Mouse (Mus musculus): Measurements from ENCODE around the gene Hcn2. TPM values are rescaled to one million over a fixed set of nuclear protein-coding genes. Genes with fewer than 3 reads are reported as not detected.

Gene Hcn2
- polyA plus RNA-seq, 1 experiment from 2014 or later: 0.28 TPM

DNA sequence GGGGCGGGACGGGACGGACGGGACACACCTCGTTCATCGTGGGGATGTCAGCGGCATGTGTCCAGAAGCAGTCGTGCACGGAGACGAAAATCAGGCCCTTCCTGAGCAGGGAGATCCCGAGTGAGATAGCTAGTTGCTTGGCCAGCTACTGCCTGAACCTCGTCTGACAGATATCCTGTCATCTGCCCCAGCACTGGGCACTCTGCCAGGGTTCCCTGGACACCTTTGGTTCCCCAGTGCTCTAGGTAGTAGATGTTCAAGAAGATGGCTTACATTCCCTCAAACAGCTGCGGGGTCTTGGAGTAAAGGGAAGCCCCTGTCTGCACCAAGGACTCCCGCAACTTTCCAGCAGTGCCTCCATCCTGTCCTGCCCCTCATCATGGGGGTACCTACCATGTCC lies 20.3 kb downstream of the Hcn2 start:
- ATAC-seq (ENCODE audit: low FRiP score, low TSS enrichment) (no peak), DNase-seq (ENCODE audit: low spot score) (no peak)
- Histone ChIP-seq H3K9me3 (ENCODE audit: control insufficient read depth, low read length) (no peaks in the 10 kb centered on the region; the same call in 1 of the 2 replicates), H3K9ac (ENCODE audit: low read length) (no peak overlapping the region), H3K27ac (replicated peaks) (no peak overlapping the region), H3K36me3 (ENCODE audit: control insufficient read depth, insufficient read depth, low read length) (peaks cover 49% of the 10 kb centered on the region), H3K4me1 (replicated peaks; ENCODE audit: control insufficient read depth, insufficient read depth) (no peaks in the 10 kb centered on the region), H3K27me3 (ENCODE audit: control insufficient read depth, insufficient read depth, low read length) (no peaks in the 10 kb centered on the region), H3K4me3 (ENCODE audit: low read depth, low read length) (no peak overlapping the region), H3K4me2 (replicated peaks; ENCODE audit: low read depth) (no peak overlapping the region)
- 86% methylated on average over 14 of the region's 14 CpGs for WGBS
- no peak for TF ChIP-seq EP300 (optimal IDR thresholded peaks at IDR 0.05)
- TF ChIP-seq CTCF (IDR thresholded peaks at IDR 0.05; ENCODE audit: low read depth): no peak

DNA sequence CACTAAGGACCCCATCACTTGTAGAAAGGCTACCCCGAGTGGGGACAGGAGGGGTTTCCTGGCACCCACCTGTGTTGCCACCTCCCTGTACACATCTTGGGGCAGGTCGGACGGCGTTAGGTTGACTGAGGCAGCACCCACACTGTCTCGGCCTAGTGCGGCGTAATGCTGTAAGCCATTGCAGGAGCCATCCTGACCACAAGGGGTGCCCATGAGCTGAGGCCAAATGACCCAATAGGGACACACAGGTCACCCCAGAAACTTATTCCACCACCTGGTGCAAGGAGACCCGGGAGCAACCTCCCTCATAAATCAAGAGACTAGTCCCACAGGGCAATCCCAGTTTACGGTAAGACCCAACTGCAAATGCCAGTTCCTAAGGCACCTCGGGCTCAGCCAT lies 21.8 kb downstream of the Hcn2 start:
- Histone ChIP-seq H3K36me3 (ENCODE audit: control insufficient read depth, insufficient read depth, low read length) (peaks cover 49% of the 10 kb centered on the region), H3K4me2 (replicated peaks; ENCODE audit: low read depth) (no peak overlapping the region), H3K9ac (ENCODE audit: low read length) (no peak overlapping the region), H3K27me3 (ENCODE audit: control insufficient read depth, insufficient read depth, low read length) (no peaks in the 10 kb centered on the region), H3K4me1 (replicated peaks; ENCODE audit: control insufficient read depth, insufficient read depth) (no peaks in the 10 kb centered on the region), H3K9me3 (ENCODE audit: control insufficient read depth, low read length) (no peaks in the 10 kb centered on the region; the same call in 1 of the 2 replicates), H3K27ac (replicated peaks) (no peak overlapping the region), H3K4me3 (ENCODE audit: low read depth, low read length) (no peak overlapping the region)
- WGBS: 93% methylated on average over 10 of the region's 10 CpGs
- DNase-seq (ENCODE audit: low spot score) (peak; percentile 41), ATAC-seq (ENCODE audit: low FRiP score, low TSS enrichment) (no peak)
- TF ChIP-seq CTCF (IDR thresholded peaks at IDR 0.05; ENCODE audit: low read depth) (peak; percentile 63), EP300 (optimal IDR thresholded peaks at IDR 0.05) (no peak)

DNA sequence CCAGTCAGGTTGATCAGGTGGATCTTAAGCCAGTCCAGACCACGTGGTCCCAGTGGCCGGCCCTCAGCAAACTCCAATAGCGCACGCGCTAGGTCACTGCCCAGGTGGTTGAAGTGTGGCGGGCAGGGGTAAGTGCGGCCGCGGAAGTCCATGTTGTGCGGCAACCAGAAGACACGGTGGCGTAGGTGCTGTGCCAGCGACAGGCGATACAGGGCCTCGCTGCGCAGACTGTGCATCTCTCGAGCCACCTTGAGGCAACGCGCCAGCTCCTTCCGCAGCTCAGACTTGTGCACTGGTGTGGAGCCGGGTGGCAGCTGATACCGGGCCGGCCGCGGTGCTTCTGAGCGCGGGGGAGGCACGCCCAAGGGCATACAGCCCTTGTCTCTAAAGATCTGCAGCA lies 22.8 kb downstream of the Hcn2 start:
- ATAC-seq (ENCODE audit: low FRiP score, low TSS enrichment): no peak
- no peak overlapping the region for H3K9ac ChIP-seq (ENCODE audit: low read length)
- no peaks in the 10 kb centered on the region for H3K27me3 ChIP-seq (ENCODE audit: control insufficient read depth, insufficient read depth, low read length)
- 96% methylated on average over 28 of the region's 28 CpGs for WGBS
- H3K27ac ChIP-seq (replicated peaks): no peak overlapping the region
- TF ChIP-seq EP300 (optimal IDR thresholded peaks at IDR 0.05) (no peak), CTCF (IDR thresholded peaks at IDR 0.05; ENCODE audit: low read depth) (no peak)
- H3K4me3 ChIP-seq (ENCODE audit: low read depth, low read length): no peak overlapping the region
- no peak for DNase-seq (ENCODE audit: low spot score)
- H3K4me2 ChIP-seq (replicated peaks; ENCODE audit: low read depth): no peak overlapping the region
- H3K9me3 ChIP-seq (ENCODE audit: control insufficient read depth, low read length): no peaks in the 10 kb centered on the region; the same call in 1 of the 2 replicates
- no peaks in the 10 kb centered on the region for H3K4me1 ChIP-seq (replicated peaks; ENCODE audit: control insufficient read depth, insufficient read depth)
- peaks cover 47% of the 10 kb centered on the region for H3K36me3 ChIP-seq (ENCODE audit: control insufficient read depth, insufficient read depth, low read length)

DNA sequence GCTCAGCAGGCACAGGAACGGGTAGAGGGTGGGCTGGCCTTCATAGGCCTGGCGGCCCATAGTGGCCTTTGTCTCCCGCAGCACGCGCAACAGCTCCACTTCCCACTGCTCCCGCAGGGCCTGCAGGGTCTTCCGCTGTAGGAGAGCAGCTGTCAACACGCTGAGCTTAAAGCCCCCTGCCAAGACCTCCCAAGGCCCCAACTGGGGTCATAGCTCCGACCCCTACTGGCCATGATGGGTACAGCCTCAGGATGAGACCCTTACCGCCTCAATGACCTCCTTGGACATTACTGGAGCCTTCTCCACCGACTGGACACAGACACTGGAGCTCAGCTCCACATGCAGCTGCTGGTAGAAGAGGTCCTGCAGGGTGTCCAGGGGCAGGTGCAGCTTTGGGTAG lies 24.4 kb downstream of the Hcn2 start:
- TF ChIP-seq CTCF (IDR thresholded peaks at IDR 0.05; ENCODE audit: low read depth) (peak; percentile 26; the same call in 1 of the 2 replicates), EP300 (optimal IDR thresholded peaks at IDR 0.05) (no peak)
- DNase-seq (ENCODE audit: low spot score) (no peak), ATAC-seq (ENCODE audit: low FRiP score, low TSS enrichment) (no peak)
- H3K4me3 ChIP-seq (ENCODE audit: low read depth, low read length): no peak overlapping the region
- no peak overlapping the region for H3K27ac ChIP-seq (replicated peaks)
- no peaks in the 10 kb centered on the region for H3K27me3 ChIP-seq (ENCODE audit: control insufficient read depth, insufficient read depth, low read length)
- H3K9me3 ChIP-seq (ENCODE audit: control insufficient read depth, low read length): no peaks in the 10 kb centered on the region; the same call in 1 of the 2 replicates
- H3K4me2 ChIP-seq (replicated peaks; ENCODE audit: low read depth): no peak overlapping the region
- no peak overlapping the region for H3K9ac ChIP-seq (ENCODE audit: low read length)
- H3K4me1 ChIP-seq (replicated peaks; ENCODE audit: control insufficient read depth, insufficient read depth): peaks cover 3% of the 10 kb centered on the region
- peaks cover 48% of the 10 kb centered on the region for H3K36me3 ChIP-seq (ENCODE audit: control insufficient read depth, insufficient read depth, low read length)
- 79% methylated on average over 11 of the region's 11 CpGs for WGBS

DNA sequence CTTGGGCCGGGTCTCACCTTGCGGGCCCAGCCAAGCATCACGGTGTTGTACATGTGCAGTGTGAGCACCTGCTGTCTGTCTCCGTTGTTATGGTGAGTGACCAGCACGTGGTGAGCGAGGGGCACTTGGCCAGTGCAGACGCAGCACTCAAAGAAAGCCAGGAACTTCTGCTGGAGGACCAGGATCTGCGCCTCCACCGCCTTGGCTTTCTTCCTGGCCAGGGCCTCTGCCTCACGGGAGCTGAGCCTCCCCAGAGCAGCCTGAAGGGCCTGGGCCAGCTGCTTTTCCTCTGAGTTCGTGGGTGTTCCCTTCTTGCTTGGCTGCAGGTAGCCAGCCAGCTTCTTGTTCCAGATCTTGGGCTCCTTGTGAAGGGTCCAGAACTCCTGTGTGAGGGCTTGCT lies 26.7 kb downstream of the Hcn2 start:
- no peaks in the 10 kb centered on the region for H3K27me3 ChIP-seq (ENCODE audit: control insufficient read depth, insufficient read depth, low read length)
- DNase-seq (ENCODE audit: low spot score): no peak
- H3K27ac ChIP-seq (replicated peaks): no peak overlapping the region
- H3K4me3 ChIP-seq (ENCODE audit: low read depth, low read length): no peak overlapping the region
- ATAC-seq (ENCODE audit: low FRiP score, low TSS enrichment): no peak
- peaks cover 32% of the 10 kb centered on the region for H3K36me3 ChIP-seq (ENCODE audit: control insufficient read depth, insufficient read depth, low read length)
- H3K4me2 ChIP-seq (replicated peaks; ENCODE audit: low read depth): no peak overlapping the region
- no peak overlapping the region for H3K9ac ChIP-seq (ENCODE audit: low read length)
- WGBS: 85% methylated on average over 11 of the region's 11 CpGs
- peaks cover 3% of the 10 kb centered on the region for H3K4me1 ChIP-seq (replicated peaks; ENCODE audit: control insufficient read depth, insufficient read depth)
- no peaks in the 10 kb centered on the region; the same call in 1 of the 2 replicates for H3K9me3 ChIP-seq (ENCODE audit: control insufficient read depth, low read length)
- TF ChIP-seq CTCF (IDR thresholded peaks at IDR 0.05; ENCODE audit: low read depth) (no peak), EP300 (optimal IDR thresholded peaks at IDR 0.05) (no peak)

DNA sequence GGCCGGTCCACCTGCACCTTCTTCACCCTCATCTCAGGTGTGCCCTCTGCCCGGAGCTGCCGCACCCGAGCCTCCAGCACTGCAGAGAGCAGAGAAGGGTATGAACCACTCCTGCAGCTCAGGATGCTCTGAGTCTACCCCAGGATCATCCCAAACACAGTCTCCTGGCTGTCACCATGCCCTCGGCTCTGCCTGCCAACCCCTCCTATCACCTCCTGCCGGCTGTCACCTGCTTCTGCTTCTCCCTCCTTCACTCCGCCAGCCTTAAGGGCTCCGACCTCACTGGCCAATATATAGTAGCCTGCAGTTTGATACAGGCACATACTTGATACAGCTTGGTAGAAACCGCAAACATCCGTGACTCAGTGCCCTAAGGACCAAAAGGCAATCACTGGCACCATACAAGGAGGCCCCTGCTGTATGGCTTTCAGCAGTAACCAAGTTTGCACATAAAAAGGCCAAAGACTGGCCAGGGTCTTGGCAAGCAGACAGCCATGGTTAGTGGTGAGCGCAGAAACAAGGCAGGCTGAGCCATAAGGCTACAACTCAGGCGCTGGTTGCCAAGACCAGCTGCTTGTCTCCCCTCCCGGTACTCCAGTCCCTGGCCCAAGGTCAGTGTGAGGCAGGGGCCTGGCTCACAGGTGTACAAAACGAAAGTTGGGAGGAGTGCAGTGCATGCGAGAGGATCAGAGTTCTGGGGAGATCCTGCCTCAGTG lies 27.4 kb downstream of the Hcn2 start:
- peaks cover 27% of the 10 kb centered on the region for H3K36me3 ChIP-seq (ENCODE audit: control insufficient read depth, insufficient read depth, low read length)
- no peak overlapping the region for H3K9ac ChIP-seq (ENCODE audit: low read length)
- no peak for ATAC-seq (ENCODE audit: low FRiP score, low TSS enrichment)
- no peak overlapping the region for H3K27ac ChIP-seq (replicated peaks)
- no peaks in the 10 kb centered on the region for H3K27me3 ChIP-seq (ENCODE audit: control insufficient read depth, insufficient read depth, low read length)
- WGBS: 91% methylated on average over 15 of the region's 15 CpGs
- no peak overlapping the region for H3K4me3 ChIP-seq (ENCODE audit: low read depth, low read length)
- H3K9me3 ChIP-seq (ENCODE audit: control insufficient read depth, low read length): no peaks in the 10 kb centered on the region; the same call in 1 of the 2 replicates
- peaks cover 3% of the 10 kb centered on the region for H3K4me1 ChIP-seq (replicated peaks; ENCODE audit: control insufficient read depth, insufficient read depth)
- H3K4me2 ChIP-seq (replicated peaks; ENCODE audit: low read depth): no peak overlapping the region
- no peak for DNase-seq (ENCODE audit: low spot score)
- TF ChIP-seq EP300 (optimal IDR thresholded peaks at IDR 0.05) (no peak), CTCF (IDR thresholded peaks at IDR 0.05; ENCODE audit: low read depth) (no peak)

Measured in stomach, postnatal 0 days (tissue).